ENCODE assay signal across 2 mouse cellular contexts in the genomic region with DNA sequence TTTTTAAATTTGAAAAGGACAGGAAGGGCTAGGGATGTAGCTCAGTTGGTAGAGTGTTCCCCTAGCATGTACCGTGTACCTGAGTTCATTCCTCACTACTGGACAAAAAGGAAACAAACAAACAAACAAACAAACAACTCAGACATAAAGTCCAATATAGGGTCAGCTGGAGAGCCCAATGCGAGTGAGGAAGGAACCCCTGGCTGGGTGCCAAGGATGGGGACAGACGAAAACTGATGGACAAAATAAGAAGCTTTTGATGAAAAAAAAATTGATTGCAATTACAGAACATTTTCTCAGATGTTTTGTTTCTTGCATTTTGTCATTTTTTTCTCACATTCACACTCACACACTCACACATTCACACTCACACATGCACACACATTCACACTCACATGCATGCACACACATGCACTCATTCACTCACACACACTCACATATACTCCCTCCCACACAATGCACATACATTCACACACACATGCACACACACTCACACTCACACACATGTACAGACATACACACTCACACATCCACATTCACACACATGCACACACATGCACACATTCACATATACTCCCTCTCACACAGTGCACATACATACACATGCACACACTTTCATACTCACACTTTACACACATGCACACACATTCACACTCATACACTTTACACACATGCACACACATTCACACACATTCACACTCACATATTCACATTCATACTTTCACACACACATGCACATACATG.
TF ChIP-seq lines count a peak whose summit lies in the region.

No protein-coding gene starts in this region.

TF ChIP-seq in CH12.LX, 34 proteins besides CTCF, POLR2A, EP300 and RAD21:
- TF ChIP-seq MAZ (IDR thresholded peaks at IDR 0.05; ENCODE audit: low read depth, low read length) = no peak
- TF ChIP-seq ZC3H11A (IDR thresholded peaks at IDR 0.05; ENCODE audit: low read depth, low read length) = no peak
- TF ChIP-seq TCF12 (IDR thresholded peaks at IDR 0.05; ENCODE audit: low read depth, low read length) = no peak
- TF ChIP-seq USF2 (conservative IDR thresholded peaks at IDR 0.05; ENCODE audit: low read depth, low read length) = no peak
- no peak for TF ChIP-seq CHD1 (IDR thresholded peaks at IDR 0.05; ENCODE audit: low read depth, low read length)
- TF ChIP-seq BHLHE40 (IDR thresholded peaks at IDR 0.05; ENCODE audit: low read depth, low read length) = no peak
- no peak for TF ChIP-seq JUND (conservative IDR thresholded peaks at IDR 0.05; ENCODE audit: low read depth, low read length)
- no peak for TF ChIP-seq NELFE (IDR thresholded peaks at IDR 0.05; ENCODE audit: low read depth, low read length)

TF ChIP-seq in MEL, 35 proteins besides CTCF, POLR2A, EP300 and RAD21:
- TF ChIP-seq POLR2AphosphoS5 (IDR thresholded peaks at IDR 0.05; ENCODE audit: borderline replicate concordance, low read depth, low read length) (peak; percentile 74; the same call in 1 of the 2 replicates), MXI1 (IDR thresholded peaks at IDR 0.05; ENCODE audit: low read depth, low read length) (no peak), RCOR1 (IDR thresholded peaks at IDR 0.05; ENCODE audit: low read depth, low read length) (no peak), MYB (IDR thresholded peaks at IDR 0.05; ENCODE audit: low read depth, low read length) (no peak)
